Mouse (Mus musculus) midbrain, embryonic 16.5 days (tissue): ENCODE measurements around the gene Tbl2. TPM values are rescaled to one million over a fixed set of nuclear protein-coding genes. Genes with fewer than 3 reads are reported as not detected.

Experiments
- ATAC-seq: fragments of 200-750 bp; cut with Nextera tagmentation; 2 replicates; pipeline ENCODE4 v1.8.0; 2017; ENCODE audit warnings: moderate TSS enrichment
- H3K27ac ChIP-seq: fragments of 300-500 bp; sonication (generic); 2 replicates; pipeline ENCODE4 v1.5.1; 2014; ENCODE audit warnings: mild to moderate bottlenecking, low read length, mixed read lengths
- H3K27me3 ChIP-seq: fragments of 300-500 bp; sonication (generic); 2 replicates; pipeline ENCODE4 v1.6.1; 2014; ENCODE audit warnings: low read depth, low read length, mixed read lengths; ENCODE audit not compliant: control insufficient read depth, insufficient read depth
- H3K36me3 ChIP-seq: fragments of 300-500 bp; sonication (generic); 2 replicates; pipeline ENCODE4 v1.6.1; 2014; ENCODE audit warnings: mild to moderate bottlenecking, low read length, moderate library complexity, mixed read lengths; ENCODE audit not compliant: control insufficient read depth, insufficient read depth
- H3K4me1 ChIP-seq: fragments of 300-500 bp; sonication (generic); 2 replicates; pipeline ENCODE4 v1.6.1; 2014; ENCODE audit warnings: mild to moderate bottlenecking, low read length, mixed read lengths; ENCODE audit not compliant: control insufficient read depth, insufficient read depth
- H3K4me2 ChIP-seq: fragments of 300-500 bp; sonication (generic); 2 replicates; pipeline ENCODE4 v1.6.1; 2014; ENCODE audit warnings: mild to moderate bottlenecking, low read length, mixed read lengths
- H3K4me3 ChIP-seq: fragments of 300-500 bp; sonication (generic); 2 replicates; pipeline ENCODE4 v1.5.1; 2014; ENCODE audit warnings: low read depth, mild to moderate bottlenecking, low read length, moderate library complexity, mixed read lengths
- H3K9ac ChIP-seq: fragments of 300-500 bp; sonication (generic); 2 replicates; pipeline ENCODE4 v1.6.1; 2014; ENCODE audit warnings: low read depth, low read length, mixed read lengths
- H3K9me3 ChIP-seq: fragments of 300-500 bp; sonication (generic); replicated peaks from 2 replicates; pipeline ENCODE4 v1.6.1; 2014; ENCODE audit warnings: mild to moderate bottlenecking, low read length, mixed read lengths; ENCODE audit not compliant: control insufficient read depth, poor library complexity, severe bottlenecking
- whole genome bisulfite sequencing: fragments of 180-500 bp; shearing (Covaris S2); extraction: QIAGEN DNeasy Blood & Tissue Kit; methylation state at CpG from one replicate; pipeline ENCODE4 v1.1.7; 2014; 5-methylcytosine and 5-hydroxymethylcytosine counted together
- polyA plus RNA-seq: library from polyadenylated mRNA; unstranded; fragments of >200 nt; fragmentation: Nextera tagmentation; extraction: Ambion mirVana; gene quantifications from 2 replicates; pipeline ENCODE4 v1.2.1, GENCODE M21; 2015

Gene Tbl2
- polyA plus RNA-seq, result 12.9 and 14.5 TPM in 2 replicates

DNA sequence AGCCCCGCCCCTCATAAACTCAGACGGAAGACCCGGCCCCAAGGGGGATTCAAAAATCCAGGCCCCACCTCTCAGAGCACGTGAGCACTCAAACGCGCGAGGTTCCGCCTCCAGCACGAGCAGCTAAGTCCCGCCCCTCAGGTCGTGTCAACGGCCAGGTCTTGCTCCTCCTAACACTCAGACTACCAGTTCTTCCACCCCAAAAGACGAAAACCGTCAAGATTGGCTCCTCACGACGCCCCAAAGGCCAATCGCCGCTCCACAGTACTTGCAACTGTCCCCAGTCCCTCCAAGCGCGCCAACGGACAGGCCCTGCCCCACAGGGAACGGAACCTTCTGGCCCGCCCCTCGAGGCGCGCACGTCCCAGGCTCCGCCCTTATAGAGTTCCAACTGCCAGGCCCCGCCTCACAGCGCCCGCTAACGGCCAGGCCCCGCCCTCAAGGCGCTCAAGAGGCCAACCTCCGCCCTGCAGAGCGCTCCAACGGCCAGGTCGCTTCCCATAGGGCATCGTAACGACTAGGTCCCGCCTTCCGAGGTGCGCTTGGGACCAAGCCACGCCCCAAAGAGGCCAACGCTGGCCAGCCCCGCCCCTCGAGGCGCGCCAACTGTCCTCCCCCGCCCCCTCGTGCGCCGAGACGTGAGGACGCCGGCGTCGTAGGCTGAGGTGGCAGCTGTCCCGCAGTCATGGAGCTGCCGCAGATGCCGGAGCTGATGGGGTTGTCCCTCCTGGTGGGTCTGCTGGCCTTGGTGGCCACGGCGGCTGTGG, at the start of gene Tbl2:
Gene Tbl2, plus strand, starts transcription at position 605 of the 767 bp plus-strand sequence.
- peak within 1 kb of the TSS; percentile 77 for H3K27ac ChIP-seq
- ATAC-seq, result peak; percentile 97
- 0 out of 2 replicates have a peak, but pooled peaks cover 2% of the 10 kb centered on the region for H3K36me3 ChIP-seq
- H3K9me3 ChIP-seq, result no peaks in the 10 kb centered on the region
- WGBS, result under 1% methylated on average over 63 of the region's 63 CpGs
- peak within 1 kb of the TSS; percentile 80 for H3K9ac ChIP-seq
- no peaks in the 10 kb centered on the region for H3K27me3 ChIP-seq
- H3K4me3 ChIP-seq, result peak within 1 kb of the TSS; percentile 81
- peak within 1 kb of the TSS; percentile 89 for H3K4me2 ChIP-seq
- H3K4me1 ChIP-seq, result peaks cover 12% of the 10 kb centered on the region

GRCm38 (mm10) chr5:135100981-135101380, 48.5 kb upstream of the Tbl2 start:
- Histone ChIP-seq H3K27ac (no peak overlapping the region), H3K4me1 (no peaks in the 10 kb centered on the region), H3K4me3 (no peak overlapping the region), H3K9me3 (no peaks in the 10 kb centered on the region), H3K9ac (no peak overlapping the region), H3K27me3 (peaks cover 11% of the 10 kb centered on the region), H3K4me2 (no peak overlapping the region), H3K36me3 (no peaks in the 10 kb centered on the region)
- 76% methylated on average over 1 of the region's 1 CpGs for WGBS
- ATAC-seq, result no peak

DNA sequence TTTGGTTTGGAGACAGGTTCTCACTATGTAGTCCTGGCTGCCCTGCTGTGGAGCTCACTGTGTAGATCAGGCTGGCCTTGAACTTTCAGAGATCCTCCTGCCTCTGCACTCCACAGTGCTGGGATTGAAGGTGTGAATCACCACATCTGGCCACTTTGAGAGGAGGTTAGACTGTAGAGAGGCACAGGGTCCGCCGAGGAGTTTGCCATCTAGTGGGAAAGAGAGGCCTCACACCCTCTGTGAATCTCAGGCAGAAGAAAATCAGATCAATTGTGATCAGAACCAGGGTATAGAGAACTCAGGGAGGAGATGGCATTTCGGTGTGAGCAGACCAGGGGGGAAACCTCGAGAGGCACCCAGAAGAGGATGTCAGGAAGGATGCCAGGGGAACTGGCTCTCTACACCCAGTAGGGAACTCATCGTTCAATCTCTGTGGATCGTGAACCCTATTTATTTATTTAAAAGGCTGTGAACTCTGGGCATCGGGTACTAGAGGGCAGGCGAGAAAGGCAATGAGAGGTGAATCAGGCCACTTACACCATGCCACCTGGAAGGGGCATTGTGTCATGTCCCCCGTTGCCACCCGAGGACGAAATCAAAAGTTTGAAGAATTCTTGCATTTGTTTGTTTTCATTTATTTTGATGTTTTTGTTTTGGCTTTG, 45.3 kb upstream of the Tbl2 start:
- Histone ChIP-seq H3K27ac (no peak overlapping the region), H3K9ac (no peak overlapping the region), H3K36me3 (no peaks in the 10 kb centered on the region), H3K9me3 (no peaks in the 10 kb centered on the region), H3K4me1 (no peaks in the 10 kb centered on the region; the same call in 1 of the 2 replicates), H3K4me2 (no peak overlapping the region), H3K4me3 (no peak overlapping the region), H3K27me3 (peaks cover 29% of the 10 kb centered on the region)
- WGBS, result 62% methylated on average over 11 of the region's 11 CpGs
- no peak for ATAC-seq

DNA sequence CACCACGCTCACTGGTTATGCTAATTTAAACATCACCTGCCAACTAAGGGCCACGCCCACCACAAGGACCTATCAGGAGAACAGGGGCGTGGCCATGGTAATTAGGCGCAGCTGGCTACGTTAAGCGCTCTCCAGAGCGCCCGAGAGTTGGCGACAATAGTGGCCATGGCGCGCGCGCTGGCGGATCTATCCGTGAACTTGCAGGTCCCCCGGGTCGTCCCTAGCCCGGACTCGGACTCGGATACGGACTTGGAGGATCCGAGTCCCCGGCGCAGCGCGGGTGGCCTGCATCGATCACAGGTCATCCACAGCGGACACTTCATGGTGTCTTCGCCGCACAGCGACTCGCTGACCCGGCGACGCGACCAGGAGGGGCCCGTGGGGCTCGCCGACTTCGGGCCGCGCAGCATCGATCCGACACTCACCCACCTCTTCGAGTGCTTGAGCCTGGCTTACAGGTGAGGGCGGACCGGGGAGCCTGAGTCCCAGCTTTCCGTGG, 42.6 kb upstream of the Tbl2 start:
- Histone ChIP-seq H3K36me3 (no peaks in the 10 kb centered on the region), H3K27me3 (peaks cover 34% of the 10 kb centered on the region), H3K9me3 (no peaks in the 10 kb centered on the region), H3K27ac (no peak overlapping the region), H3K4me1 (no peaks in the 10 kb centered on the region; the same call in 1 of the 2 replicates), H3K4me3 (peak overlapping the region; percentile 41), H3K9ac (peak overlapping the region; percentile 37; the same call in 1 of the 2 replicates), H3K4me2 (peak overlapping the region; percentile 76)
- ATAC-seq, result peak; percentile 56
- 0% methylated on average over 48 of the region's 48 CpGs for WGBS

- 12% methylated on average over 40 of the region's 40 CpGs for WGBS
- no peak for ATAC-seq
- H3K27me3 ChIP-seq, result peaks cover 34% of the 10 kb centered on the region
- H3K4me3 ChIP-seq, result peak overlapping the region; percentile 4; the same call in 1 of the 2 replicates
- no peaks in the 10 kb centered on the region for H3K9me3 ChIP-seq
- H3K27ac ChIP-seq, result no peak overlapping the region
- H3K4me1 ChIP-seq, result no peaks in the 10 kb centered on the region; the same call in 1 of the 2 replicates
- H3K4me2 ChIP-seq, result peak overlapping the region; percentile 17; the same call in 1 of the 2 replicates
- H3K36me3 ChIP-seq, result no peaks in the 10 kb centered on the region
- no peak overlapping the region for H3K9ac ChIP-seq
These were observed 41.6 kb upstream of the Tbl2 start for GRCm38 (mm10) chr5:135107521-135108501.

- H3K4me2 ChIP-seq, result no peak overlapping the region
- no peak overlapping the region for H3K27ac ChIP-seq
- ATAC-seq, result no peak
- no peaks in the 10 kb centered on the region for H3K36me3 ChIP-seq
- H3K9ac ChIP-seq, result no peak overlapping the region
- no peaks in the 10 kb centered on the region for H3K9me3 ChIP-seq
- H3K27me3 ChIP-seq, result peaks cover 34% of the 10 kb centered on the region
- H3K4me1 ChIP-seq, result no peaks in the 10 kb centered on the region; the same call in 1 of the 2 replicates
- WGBS, result 67% methylated on average over 6 of the region's 6 CpGs
- no peak overlapping the region for H3K4me3 ChIP-seq
These were observed 40.4 kb upstream of the Tbl2 start for GRCm38 (mm10) chr5:135109017-135109416.

- H3K4me3 ChIP-seq, result no peak overlapping the region
- no peak for ATAC-seq
- no peaks in the 10 kb centered on the region; the same call in 1 of the 2 replicates for H3K4me1 ChIP-seq
- H3K4me2 ChIP-seq, result no peak overlapping the region
- no peaks in the 10 kb centered on the region for H3K9me3 ChIP-seq
- no peak overlapping the region for H3K9ac ChIP-seq
- 92% methylated on average over 3 of the region's 3 CpGs for WGBS
- H3K27me3 ChIP-seq, result peaks cover 34% of the 10 kb centered on the region
- H3K36me3 ChIP-seq, result no peaks in the 10 kb centered on the region
- H3K27ac ChIP-seq, result no peak overlapping the region
These were observed 40.0 kb upstream of the Tbl2 start for GRCm38 (mm10) chr5:135109426-135109825.

GRCm38 (mm10) chr5:135109976-135110375, 39.5 kb upstream of the Tbl2 start:
- no peak overlapping the region for H3K9ac ChIP-seq
- H3K4me2 ChIP-seq, result no peak overlapping the region
- no peaks in the 10 kb centered on the region; the same call in 1 of the 2 replicates for H3K4me1 ChIP-seq
- H3K4me3 ChIP-seq, result no peak overlapping the region
- no peak overlapping the region for H3K27ac ChIP-seq
- H3K36me3 ChIP-seq, result no peaks in the 10 kb centered on the region
- no peaks in the 10 kb centered on the region for H3K9me3 ChIP-seq
- no peak for ATAC-seq
- peaks cover 30% of the 10 kb centered on the region for H3K27me3 ChIP-seq
- 62% methylated on average over 6 of the region's 6 CpGs for WGBS
